Mouse (Mus musculus) lung, embryonic 15.5 days (tissue): ENCODE measurements at regions not wholly inside any gene's neighbourhood (a gene's known extent, or its start where the extent isn't known, plus 50 kb on each side); places are given as distances from the start of the nearest gene placed in this dataset.
"Not testable (repeated sequence)": the region's sequence is repeated elsewhere in the genome, so short reads cannot be mapped to it uniquely, and the experiment has no call there.

Experiments
- ATAC-seq: fragments of 200-750 bp; cut with Nextera tagmentation; 2 replicates; pipeline ENCODE4 v1.8.0; 2017; ENCODE audit warnings: moderate number of reproducible peaks, borderline replicate concordance; ENCODE audit not compliant: low FRiP score, low TSS enrichment; ENCODE audit errors: extremely low read depth
- H3K27ac ChIP-seq: fragments of 300-500 bp; sonication (generic); 2 replicates; pipeline ENCODE4 v1.5.1; 2015; ENCODE audit warnings: moderate library complexity, mild to moderate bottlenecking, inconsistent platforms
- H3K27me3 ChIP-seq: fragments of 300-500 bp; sonication (generic); 2 replicates; pipeline ENCODE4 v1.6.1; 2015; ENCODE audit warnings: inconsistent platforms
- H3K36me3 ChIP-seq: fragments of 300-500 bp; sonication (generic); 2 replicates; pipeline ENCODE4 v1.6.1; 2015; ENCODE audit warnings: inconsistent platforms
- H3K4me1 ChIP-seq: fragments of 300-500 bp; sonication (generic); 2 replicates; pipeline ENCODE4 v1.6.1; 2015; ENCODE audit warnings: inconsistent platforms
- H3K4me2 ChIP-seq: fragments of 300-500 bp; sonication (generic); 2 replicates; pipeline ENCODE4 v1.6.1; 2015; ENCODE audit warnings: inconsistent platforms, mild to moderate bottlenecking, moderate library complexity
- H3K4me3 ChIP-seq: fragments of 300-500 bp; sonication (generic); 2 replicates; pipeline ENCODE4 v1.5.1; 2015; ENCODE audit warnings: mild to moderate bottlenecking, inconsistent platforms
- H3K9ac ChIP-seq: fragments of 300-500 bp; sonication (generic); 2 replicates; pipeline ENCODE4 v1.6.1; 2015; ENCODE audit warnings: inconsistent platforms
- H3K9me3 ChIP-seq: fragments of 300-500 bp; sonication (generic); 2 replicates; pipeline ENCODE4 v1.6.1; 2016; ENCODE audit warnings: inconsistent platforms
- WGBS: fragments of 180-500 bp; shearing (Covaris S2); methylation state at CpG from one replicate; pipeline ENCODE4 v1.1.7; 2015; 5-methylcytosine and 5-hydroxymethylcytosine counted together

GRCm38 (mm10) chr4:81669181-81669580 is 226.6 kb upstream of the Mpdz start:
- no peak overlapping the region for H3K4me3 ChIP-seq
- no peak overlapping the region for H3K9ac ChIP-seq
- no peak for ATAC-seq
- H3K4me2 ChIP-seq: no peak overlapping the region
- H3K27me3 ChIP-seq: no peaks in the 10 kb centered on the region
- WGBS: 8% methylated on average over 3 of the region's 3 CpGs
- H3K27ac ChIP-seq: no peak overlapping the region
- H3K4me1 ChIP-seq: peaks cover 10% of the 10 kb centered on the region
- H3K9me3 ChIP-seq: no peaks in the 10 kb centered on the region
- H3K36me3 ChIP-seq: no peaks in the 10 kb centered on the region

- H3K27me3 ChIP-seq: no peaks in the 10 kb centered on the region
- H3K4me2 ChIP-seq: no peak overlapping the region
- ATAC-seq: no peak
- H3K4me3 ChIP-seq: no peak overlapping the region
- no peaks in the 10 kb centered on the region for H3K4me1 ChIP-seq
- no peaks in the 10 kb centered on the region for H3K36me3 ChIP-seq
- H3K27ac ChIP-seq: no peak overlapping the region
- H3K9me3 ChIP-seq: no peaks in the 10 kb centered on the region
- H3K9ac ChIP-seq: no peak overlapping the region
Observed at GRCm38 (mm10) chr4:81661096-81661495, 218.5 kb upstream of the Mpdz start.

DNA sequence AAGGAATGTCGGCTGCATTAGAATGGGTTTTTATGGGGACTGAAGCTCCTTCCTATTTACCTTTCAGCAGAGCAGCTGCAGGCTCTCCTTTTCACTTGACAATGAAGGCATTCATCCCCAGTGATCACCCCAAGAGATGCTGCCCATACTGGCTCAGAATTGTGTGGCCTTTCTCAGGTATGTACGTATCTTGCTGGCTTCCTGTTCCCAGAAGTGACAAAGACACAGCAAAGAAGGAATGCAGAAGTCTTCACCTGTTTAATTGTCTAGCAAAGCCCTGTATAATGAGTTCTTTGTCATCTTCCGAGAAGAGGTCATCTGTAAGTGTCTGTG is 185.8 kb upstream of the Mpdz start:
- WGBS: 63% methylated on average over 3 of the region's 3 CpGs
- H3K4me1 ChIP-seq: 0 out of 2 replicates have a peak, but pooled peaks cover 7% of the 10 kb centered on the region
- no peaks in the 10 kb centered on the region for H3K27me3 ChIP-seq
- H3K27ac ChIP-seq: no peak overlapping the region
- H3K9ac ChIP-seq: no peak overlapping the region
- no peaks in the 10 kb centered on the region for H3K36me3 ChIP-seq
- no peak overlapping the region for H3K4me2 ChIP-seq
- no peak overlapping the region for H3K4me3 ChIP-seq
- H3K9me3 ChIP-seq: no peaks in the 10 kb centered on the region
- no peak for ATAC-seq

GRCm38 (mm10) chr4:81627714-81628495 is 185.3 kb upstream of the Mpdz start:
- H3K4me2 ChIP-seq: no peak overlapping the region
- no peak for ATAC-seq
- WGBS: 74% methylated on average over 12 of the region's 12 CpGs
- no peaks in the 10 kb centered on the region for H3K36me3 ChIP-seq
- H3K9me3 ChIP-seq: no peaks in the 10 kb centered on the region
- H3K27ac ChIP-seq: no peak overlapping the region
- 0 out of 2 replicates have a peak, but pooled peaks cover 7% of the 10 kb centered on the region for H3K4me1 ChIP-seq
- H3K27me3 ChIP-seq: no peaks in the 10 kb centered on the region
- no peak overlapping the region for H3K4me3 ChIP-seq
- H3K9ac ChIP-seq: no peak overlapping the region

DNA sequence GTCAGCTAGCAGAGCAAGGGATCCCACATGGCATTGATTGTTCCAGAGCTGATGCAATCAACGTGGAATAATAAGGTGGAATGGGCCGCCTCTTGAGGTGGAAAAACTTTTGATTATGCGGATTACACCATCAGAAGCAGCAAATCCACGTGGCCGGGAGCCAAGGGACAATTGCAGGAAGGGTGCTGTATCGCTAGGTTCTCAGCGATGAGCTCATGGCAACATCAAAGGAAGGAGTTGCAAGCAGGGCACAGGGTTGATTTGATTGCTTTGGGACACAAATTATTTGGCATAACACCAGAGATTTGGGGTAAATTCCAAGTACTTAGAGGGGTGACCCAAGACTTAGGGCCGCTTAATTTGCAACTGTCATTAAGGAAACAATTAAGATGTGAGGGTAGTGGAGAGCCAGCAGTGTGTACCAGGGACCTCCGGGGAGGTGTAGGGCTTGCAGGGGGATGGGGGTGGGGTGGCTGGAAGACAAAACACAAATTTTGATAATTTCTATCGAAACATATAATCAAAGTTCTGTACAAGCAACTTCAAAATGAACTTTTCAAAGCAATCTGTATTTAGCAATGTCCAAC is 182.8 kb upstream of the Mpdz start:
- Histone ChIP-seq H3K27ac (no peak overlapping the region), H3K4me1 (peaks cover 10% of the 10 kb centered on the region), H3K27me3 (no peaks in the 10 kb centered on the region), H3K36me3 (no peaks in the 10 kb centered on the region), H3K9ac (no peak overlapping the region), H3K9me3 (no peaks in the 10 kb centered on the region), H3K4me2 (no peak overlapping the region), H3K4me3 (no peak overlapping the region)
- WGBS: 54% methylated on average over 10 of the region's 10 CpGs
- ATAC-seq: no peak

- H3K9me3 ChIP-seq: no peaks in the 10 kb centered on the region
- H3K36me3 ChIP-seq: no peaks in the 10 kb centered on the region
- 83% methylated on average over 4 of the region's 4 CpGs for WGBS
- H3K27ac ChIP-seq: no peak overlapping the region
- no peaks in the 10 kb centered on the region for H3K27me3 ChIP-seq
- peaks cover 10% of the 10 kb centered on the region for H3K4me1 ChIP-seq
- no peak overlapping the region for H3K4me2 ChIP-seq
- H3K9ac ChIP-seq: no peak overlapping the region
- ATAC-seq: no peak
- H3K4me3 ChIP-seq: no peak overlapping the region
Observed at GRCm38 (mm10) chr4:81624111-81624510, 181.5 kb upstream of the Mpdz start.

GRCm38 (mm10) chr4:81621391-81622137 is 178.9 kb upstream of the Mpdz start:
- H3K4me2 ChIP-seq: no peak overlapping the region

GRCm38 (mm10) chr4:81617191-81617590 is 174.6 kb upstream of the Mpdz start:
- Histone ChIP-seq H3K4me1 (peaks cover 3% of the 10 kb centered on the region), H3K36me3 (no peaks in the 10 kb centered on the region), H3K4me2 (no peak overlapping the region), H3K4me3 (no peak overlapping the region), H3K27ac (no peak overlapping the region), H3K9me3 (no peaks in the 10 kb centered on the region), H3K9ac (no peak overlapping the region), H3K27me3 (no peaks in the 10 kb centered on the region)
- 57% methylated on average over 5 of the region's 5 CpGs for WGBS
- no peak for ATAC-seq

More at GRCm38 (mm10) chr4:81621391-81622137, 178.9 kb upstream of the Mpdz start:
- H3K27ac ChIP-seq: peak overlapping the region; percentile 45; the same call in 1 of the 2 replicates
- peaks cover 10% of the 10 kb centered on the region for H3K4me1 ChIP-seq
- no peaks in the 10 kb centered on the region for H3K9me3 ChIP-seq
- H3K27me3 ChIP-seq: no peaks in the 10 kb centered on the region
- H3K4me3 ChIP-seq: no peak overlapping the region
- ATAC-seq: peak; percentile 77; the same call in 1 of the 2 replicates
- no peaks in the 10 kb centered on the region for H3K36me3 ChIP-seq
- WGBS: 47% methylated on average over 8 of the region's 8 CpGs
- H3K9ac ChIP-seq: no peak overlapping the region

DNA sequence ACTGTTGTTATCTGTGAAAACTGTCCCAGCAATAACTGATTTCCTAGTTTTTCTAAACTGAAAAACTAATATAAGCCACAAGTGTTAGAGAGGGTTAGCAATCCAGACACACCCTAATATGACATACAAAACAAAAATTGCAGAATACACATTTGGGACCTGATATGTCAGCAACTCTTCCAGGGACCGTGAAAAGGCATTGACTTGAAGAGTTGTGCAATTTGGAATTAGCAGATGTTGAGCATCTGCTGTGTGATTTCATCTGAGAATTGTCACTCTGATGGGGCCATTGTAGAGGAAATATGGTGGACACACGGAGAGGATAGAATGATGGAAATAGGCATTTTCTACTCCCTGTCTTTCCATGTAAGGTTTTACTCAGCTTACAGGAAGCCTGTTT is 168.6 kb upstream of the Mpdz start:
- Histone ChIP-seq H3K4me1 (no peaks in the 10 kb centered on the region), H3K4me3 (no peak overlapping the region), H3K27ac (no peak overlapping the region), H3K4me2 (no peak overlapping the region), H3K27me3 (no peaks in the 10 kb centered on the region), H3K9me3 (no peaks in the 10 kb centered on the region), H3K36me3 (no peaks in the 10 kb centered on the region), H3K9ac (no peak overlapping the region)
- no peak for ATAC-seq
- WGBS: 61% methylated on average over 2 of the region's 2 CpGs

DNA sequence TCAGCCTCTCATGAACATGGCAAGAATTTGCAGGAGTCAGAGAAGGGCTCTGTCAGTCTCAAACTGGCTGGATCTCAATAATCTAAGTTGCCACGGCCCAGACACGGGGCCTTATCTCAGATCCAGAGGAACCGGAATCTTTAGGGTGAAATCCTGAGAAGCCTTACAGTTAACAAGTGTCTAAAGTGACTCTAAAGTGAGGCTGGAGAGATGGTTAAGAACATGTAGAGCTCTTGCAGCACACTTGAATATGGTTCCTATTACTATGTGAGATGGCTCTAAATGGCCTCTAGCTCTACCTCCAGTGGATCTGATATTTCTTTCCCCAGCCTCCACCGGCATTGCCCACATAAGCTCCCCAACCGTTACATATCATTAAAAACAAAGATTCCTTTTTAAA is 157.8 kb upstream of the Mpdz start:
- no peak overlapping the region for H3K4me3 ChIP-seq
- no peaks in the 10 kb centered on the region for H3K27me3 ChIP-seq
- H3K4me2 ChIP-seq: no peak overlapping the region
- H3K36me3 ChIP-seq: no peaks in the 10 kb centered on the region
- H3K4me1 ChIP-seq: no peaks in the 10 kb centered on the region
- no peak overlapping the region for H3K27ac ChIP-seq
- H3K9me3 ChIP-seq: no peaks in the 10 kb centered on the region
- 68% methylated on average over 5 of the region's 5 CpGs for WGBS
- ATAC-seq: no peak
- H3K9ac ChIP-seq: no peak overlapping the region

- Histone ChIP-seq H3K36me3 (no peaks in the 10 kb centered on the region), H3K9me3 (no peaks in the 10 kb centered on the region), H3K9ac (no peak overlapping the region), H3K27ac (no peak overlapping the region), H3K4me1 (no peaks in the 10 kb centered on the region), H3K4me2 (no peak overlapping the region), H3K4me3 (no peak overlapping the region), H3K27me3 (no peaks in the 10 kb centered on the region)
- no peak for ATAC-seq
- WGBS: 69% methylated on average over 4 of the region's 4 CpGs
Observed at GRCm38 (mm10) chr4:81597390-81597789, 154.8 kb upstream of the Mpdz start.

DNA sequence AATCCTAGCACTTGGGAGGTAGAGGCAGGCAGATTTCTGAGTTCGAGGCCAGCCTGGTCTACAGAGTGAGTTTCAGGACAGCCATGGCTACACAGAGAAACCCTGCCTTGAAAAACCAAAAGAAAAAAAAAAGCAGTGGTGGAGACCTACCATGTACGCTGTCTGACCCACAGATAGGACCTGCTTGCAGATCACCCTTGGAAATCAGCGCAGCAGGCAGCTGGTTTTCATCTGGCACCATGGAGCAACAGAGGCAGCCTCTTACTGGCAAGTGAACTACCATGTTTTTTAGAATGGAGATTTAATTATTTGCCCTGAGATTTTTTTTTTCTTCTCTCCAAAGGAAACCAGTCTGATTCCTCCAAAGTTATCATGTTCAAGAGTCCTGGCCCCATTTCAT is 150.8 kb upstream of the Mpdz start:
- not testable (repeated sequence) for H3K9me3 ChIP-seq, H3K36me3 ChIP-seq, H3K27me3 ChIP-seq, H3K27ac ChIP-seq, ATAC-seq, H3K4me2 ChIP-seq, H3K9ac ChIP-seq, H3K4me3 ChIP-seq, H3K4me1 ChIP-seq
- WGBS: 90% methylated on average over 3 of the region's 3 CpGs
